Mouse (Mus musculus) MN1 (cell line): ENCODE results near the gene Scamp1.

Source experiments
- DNase-seq: peaks from one replicate; pipeline ENCODE4 v3.0.0-alpha.2; 2016; ENCODE audit warnings: low spot score

Gene Scamp1

DNA sequence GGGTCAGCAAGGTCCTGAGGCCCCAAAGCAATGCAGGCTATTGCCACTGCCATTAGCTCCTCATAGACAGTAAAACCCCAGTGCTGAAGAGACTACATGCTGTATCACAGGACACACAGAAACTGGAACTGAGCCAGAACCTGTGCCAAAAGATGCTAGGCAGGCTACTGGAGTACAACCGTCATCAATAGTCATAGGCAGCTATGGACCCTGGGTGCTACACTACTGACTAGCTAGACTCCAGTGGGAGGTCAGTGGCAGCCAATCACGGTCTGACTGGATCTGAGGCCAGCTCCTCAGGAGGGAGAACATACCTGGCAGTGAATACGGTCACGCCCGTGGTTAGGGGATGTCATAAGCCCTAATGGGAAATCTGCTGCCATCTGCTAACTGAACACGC is 14.4 kb downstream of the Scamp1 start:
- DNase-seq, result no peak

- no peak for DNase-seq
These were observed 17.5 kb downstream of the Scamp1 start for GRCm38 (mm10) chr13:94268201-94268600.

GRCm38 (mm10) chr13:94267190-94267589 is 18.5 kb downstream of the Scamp1 start:
- DNase-seq, result no peak

GRCm38 (mm10) chr13:94266530-94266929 is 19.1 kb downstream of the Scamp1 start:
- no peak for DNase-seq

DNA sequence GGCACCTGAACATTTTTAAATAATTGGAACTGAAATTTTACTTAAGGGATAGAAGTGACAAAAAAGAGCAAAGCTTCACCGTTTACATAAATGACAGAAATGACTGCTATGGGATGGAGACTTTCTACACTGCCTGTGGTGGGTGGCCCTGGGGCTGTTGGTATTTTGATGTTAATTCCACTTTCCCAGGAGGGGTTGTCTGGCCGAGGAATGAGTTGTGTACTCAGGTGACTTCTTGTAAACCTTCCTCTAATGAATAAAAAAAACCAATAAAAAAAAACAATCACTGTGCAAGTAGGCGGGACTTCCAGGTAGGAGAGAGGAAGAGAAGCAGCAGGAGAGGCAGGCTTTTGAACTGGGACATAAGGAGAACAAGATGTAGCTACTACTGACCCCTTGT is 20.4 kb downstream of the Scamp1 start:
- no peak for DNase-seq

DNA sequence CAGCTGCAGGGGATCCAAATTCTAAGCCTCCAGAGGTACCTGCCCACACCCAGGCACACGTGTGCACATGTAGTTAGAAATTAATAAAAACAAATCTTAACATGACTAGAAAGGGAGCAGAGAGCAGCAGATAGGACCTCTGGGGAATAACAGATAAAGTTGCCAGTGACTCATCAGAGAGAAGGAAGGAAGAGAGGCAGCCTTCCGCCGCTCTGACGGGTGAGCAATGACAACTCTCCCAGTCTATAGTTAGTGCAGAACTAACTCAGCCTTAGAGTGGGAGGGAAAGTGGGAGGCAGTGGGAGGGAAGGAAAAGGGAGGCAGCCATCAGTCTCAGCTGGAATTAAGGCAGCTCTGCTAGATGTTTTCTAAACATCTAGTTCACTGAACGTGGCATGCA is 21.7 kb downstream of the Scamp1 start:
- peak; percentile 59 for DNase-seq

DNA sequence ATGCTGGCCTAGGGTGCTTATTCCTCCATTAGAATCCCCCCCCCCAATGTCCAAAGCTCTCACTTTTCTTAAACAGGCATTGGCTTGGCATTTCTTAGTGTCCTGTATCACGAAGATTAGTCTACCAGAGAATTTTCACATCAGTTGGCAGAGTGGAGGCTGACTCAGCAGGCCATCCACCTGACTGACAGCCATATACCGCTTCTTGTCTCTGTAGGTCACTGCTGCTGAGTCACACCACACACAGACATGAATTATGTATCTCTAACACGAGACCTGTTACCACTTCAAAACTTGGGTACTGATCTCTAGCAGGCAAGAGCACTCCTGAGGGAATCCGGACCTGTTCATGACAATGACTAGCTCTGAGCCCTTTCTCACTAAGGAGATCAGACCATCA is 23.1 kb downstream of the Scamp1 start:
- DNase-seq, result peak; percentile 24

- DNase-seq, result no peak
These were observed 24.0 kb downstream of the Scamp1 start for GRCm38 (mm10) chr13:94261624-94262023.

DNA sequence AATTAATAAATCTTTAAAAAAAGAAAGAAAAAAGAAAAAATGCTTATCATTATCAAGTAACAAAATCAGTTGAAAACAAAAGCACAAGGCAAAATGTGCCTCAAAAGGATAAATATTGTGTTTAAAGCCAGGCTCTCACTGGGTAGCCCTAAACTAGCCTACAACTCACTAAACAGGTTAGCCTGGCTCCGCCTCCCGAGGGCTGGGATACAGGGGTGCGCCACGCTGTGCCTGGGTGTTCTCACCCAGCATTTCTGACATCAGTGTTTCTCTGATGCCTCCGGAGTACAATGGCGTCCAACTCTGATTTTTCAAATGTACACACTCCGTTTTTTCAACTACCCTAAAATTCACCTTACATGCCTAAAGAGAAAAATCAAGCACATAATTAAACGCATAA is 24.7 kb downstream of the Scamp1 start:
- no peak for DNase-seq

- DNase-seq, result no peak
These were observed 26.4 kb downstream of the Scamp1 start for GRCm38 (mm10) chr13:94259210-94259609.

GRCm38 (mm10) chr13:94258530-94258929 is 27.1 kb downstream of the Scamp1 start:
- DNase-seq, result no peak

- DNase-seq, result no peak
These were observed 27.9 kb downstream of the Scamp1 start for GRCm38 (mm10) chr13:94257711-94258110.

- no peak for DNase-seq
These were observed 30.5 kb downstream of the Scamp1 start for GRCm38 (mm10) chr13:94255176-94255575.

- no peak for DNase-seq
These were observed 31.4 kb downstream of the Scamp1 start for GRCm38 (mm10) chr13:94254286-94254685.

DNA sequence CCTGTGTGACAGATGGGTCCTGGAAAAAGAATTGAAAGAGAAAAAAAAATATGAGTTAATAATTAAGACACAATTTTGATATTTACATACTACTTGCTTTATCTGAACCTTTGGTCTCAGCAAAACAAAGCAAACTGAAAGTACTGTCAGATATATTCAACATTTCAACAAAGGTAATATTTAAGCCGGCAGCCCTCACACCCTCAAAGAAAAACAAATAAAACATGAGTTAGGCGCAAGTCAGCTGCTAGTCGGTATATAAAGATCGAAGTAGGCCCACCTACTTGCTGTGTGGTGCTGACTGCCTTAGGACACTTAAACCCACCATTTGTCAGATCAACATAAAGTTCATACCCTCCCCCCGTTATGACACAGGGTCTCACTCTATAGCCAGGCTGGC is 32.6 kb downstream of the Scamp1 start:
- DNase-seq, result no peak

- no peak for DNase-seq
These were observed 34.9 kb downstream of the Scamp1 start for GRCm38 (mm10) chr13:94250761-94251160.

- DNase-seq, result no peak
These were observed 35.5 kb downstream of the Scamp1 start for GRCm38 (mm10) chr13:94250188-94250587.

DNA sequence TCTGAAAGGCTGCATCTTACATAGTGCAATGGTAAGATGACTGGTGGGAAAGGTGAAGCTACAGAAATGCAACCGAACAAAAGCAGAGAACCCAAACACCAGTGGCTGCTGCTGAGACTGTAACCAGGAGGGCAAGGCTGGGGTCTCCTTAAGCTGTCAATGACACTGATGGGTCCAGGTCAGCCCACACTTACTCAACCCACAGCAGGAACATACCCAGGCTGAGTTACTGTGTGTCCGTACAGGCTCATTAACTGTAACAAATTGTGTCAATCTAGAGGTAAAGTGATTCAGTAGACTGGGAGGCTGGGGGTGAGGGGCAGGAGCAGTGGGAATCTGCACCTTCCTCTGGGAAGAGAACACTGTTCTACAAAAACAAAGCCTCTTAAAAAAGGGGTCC is 42.8 kb downstream of the Scamp1 start:
- no peak for DNase-seq

DNA sequence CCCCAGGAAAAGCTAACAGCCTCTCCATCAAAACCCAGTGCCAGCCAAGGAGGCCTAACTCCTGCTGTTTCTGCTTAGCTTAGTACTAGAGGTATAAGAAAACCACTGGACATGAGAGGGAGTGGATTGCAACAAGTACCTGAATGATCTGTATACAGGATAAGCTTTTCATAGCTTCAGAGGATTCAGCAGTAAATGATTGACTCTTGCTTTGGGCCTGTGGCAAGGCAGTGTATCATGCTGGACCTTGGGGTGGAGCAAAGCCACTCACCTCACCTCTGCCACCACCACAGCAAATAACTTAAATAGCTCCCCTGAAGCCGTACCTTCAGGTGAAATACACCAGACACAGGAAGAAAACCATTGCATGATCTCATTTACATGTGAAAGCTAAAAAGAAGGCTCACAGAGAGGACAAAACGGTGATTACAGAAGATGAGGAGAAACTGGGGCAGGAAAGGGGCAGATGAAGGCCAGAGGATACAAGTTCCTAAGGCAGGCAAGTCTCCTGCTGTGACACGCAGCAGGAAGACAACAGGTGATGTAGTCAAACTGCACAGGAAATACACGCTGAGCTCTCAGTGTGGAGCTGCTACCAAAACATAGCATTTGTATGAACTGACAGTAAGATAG is 43.6 kb downstream of the Scamp1 start:
- no peak for DNase-seq

- DNase-seq, result no peak
These were observed 44.8 kb downstream of the Scamp1 start for GRCm38 (mm10) chr13:94240873-94241272.

- DNase-seq, result no peak
These were observed 45.5 kb downstream of the Scamp1 start for GRCm38 (mm10) chr13:94240111-94240510.

DNA sequence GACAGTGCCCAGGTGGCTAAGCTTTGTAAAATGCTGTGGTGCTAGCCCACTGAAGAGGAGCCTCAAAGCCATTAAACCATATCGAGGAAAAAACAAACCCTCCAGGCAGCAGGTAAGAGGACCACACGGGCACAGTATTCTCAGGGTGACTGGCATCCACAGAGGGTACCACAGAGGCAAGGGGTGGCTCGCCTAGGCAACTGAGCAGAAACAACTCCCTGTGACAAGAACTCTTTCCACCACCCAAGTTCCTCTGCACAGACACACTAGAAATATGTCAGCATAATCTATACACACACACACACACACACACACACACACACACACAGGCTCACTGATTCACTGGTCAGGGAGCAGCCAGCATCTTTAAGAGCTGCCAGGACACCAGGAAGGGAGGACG is 46.2 kb downstream of the Scamp1 start:
- no peak for DNase-seq

- no peak for DNase-seq
These were observed 53.8 kb downstream of the Scamp1 start for GRCm38 (mm10) chr13:94231871-94232270.
